Mouse (Mus musculus) MEL (cell line): ENCODE measurements around the gene Trappc13.

Experiments used
- CHD1 ChIP-seq: IDR thresholded peaks from 2 replicates; pipeline ENCODE4 v1.6.1; 2012; ENCODE audit warnings: low read depth, mild to moderate bottlenecking, inconsistent platforms, low read length, improper control_type of control experiment
- CTCF ChIP-seq, 3 experiments: IDR thresholded peaks in 2 of 3; conservative IDR thresholded peaks in 1 of 3; 2 replicates each; pipeline ENCODE4 v1.5.1; 2011 to 2012; ENCODE audit warnings: low read length in 3 of 3, low read depth in 2 of 3, mild to moderate bottlenecking in 2 of 3, improper control_type of control experiment in 1 of 3, inconsistent platforms in 1 of 3, mixed read lengths in 1 of 3, moderate library complexity in 1 of 3; ENCODE audit not compliant: control insufficient read depth in 1 of 3, insufficient read depth in 1 of 3, poor library complexity in 1 of 3, severe bottlenecking in 1 of 3
- MAFK ChIP-seq: IDR thresholded peaks from 2 replicates; pipeline ENCODE4 v1.6.1; 2011; ENCODE audit warnings: low read depth, mild to moderate bottlenecking, low read length, improper control_type of control experiment, borderline replicate concordance
- MAZ ChIP-seq: IDR thresholded peaks from 2 replicates; pipeline ENCODE4 v1.6.1; 2012; ENCODE audit warnings: low read depth, mild to moderate bottlenecking, inconsistent platforms, low read length, improper control_type of control experiment
- POLR2A ChIP-seq, 2 experiments: IDR thresholded peaks; 2 replicates each; pipeline ENCODE4 v1.6.1; 2011 to 2012; ENCODE audit warnings: low read length in 2 of 2, mild to moderate bottlenecking in 2 of 2, control low read depth in 1 of 2, improper control_type of control experiment in 1 of 2, low read depth in 1 of 2, moderate library complexity in 1 of 2; ENCODE audit not compliant: control insufficient read depth in 1 of 2, insufficient read depth in 1 of 2, poor library complexity in 1 of 2
- POLR2AphosphoS5 ChIP-seq: IDR thresholded peaks from 2 replicates; pipeline ENCODE4 v1.6.1; 2012; ENCODE audit warnings: low read depth, borderline replicate concordance, mild to moderate bottlenecking, inconsistent platforms, low read length, moderate library complexity, mixed read lengths
- RCOR1 ChIP-seq: IDR thresholded peaks from 2 replicates; pipeline ENCODE4 v1.6.1; 2012; ENCODE audit warnings: low read depth, mild to moderate bottlenecking, inconsistent platforms, low read length, improper control_type of control experiment
- USF2 ChIP-seq, 2 experiments: IDR thresholded peaks; 2 replicates each; pipeline ENCODE4 v1.6.1; 2011 to 2012; ENCODE audit warnings: improper control_type of control experiment in 2 of 2, low read length in 2 of 2, borderline replicate concordance in 1 of 2, inconsistent platforms in 1 of 2, low read depth in 1 of 2, mild to moderate bottlenecking in 1 of 2; ENCODE audit not compliant: insufficient read depth in 1 of 2
- ZC3H11A ChIP-seq: IDR thresholded peaks from 2 replicates; pipeline ENCODE4 v1.6.1; 2012; ENCODE audit warnings: low read depth, mild to moderate bottlenecking, inconsistent platforms, low read length, improper control_type of control experiment
- ZNF384 ChIP-seq: IDR thresholded peaks from 2 replicates; pipeline ENCODE4 v1.6.1; 2012; ENCODE audit warnings: low read depth, mild to moderate bottlenecking, inconsistent platforms, low read length, improper control_type of control experiment

GRCm38 (mm10) chr13:104122078-104122840, 56.0 kb downstream of the Trappc13 start:
- TF ChIP-seq CHD1 (no peak), ZC3H11A (no peak), POLR2AphosphoS5 (no peak), CTCF (IDR thresholded peaks at IDR 0.05 in 2 of 3, conservative IDR thresholded peaks at IDR 0.05 in 1 of 3; ENCODE audit: control insufficient read depth in 1 of 3, insufficient read depth in 1 of 3, low read depth in 2 of 3, low read length in 3 of 3, poor library complexity in 1 of 3, severe bottlenecking in 1 of 3) (no peak), POLR2A (IDR thresholded peaks at IDR 0.05; ENCODE audit: control insufficient read depth in 1 of 2, insufficient read depth in 1 of 2, low read depth in 1 of 2, low read length in 2 of 2, poor library complexity in 1 of 2) (no peak), USF2 (IDR thresholded peaks at IDR 0.05; ENCODE audit: borderline replicate concordance in 1 of 2, insufficient read depth in 1 of 2, low read depth in 1 of 2, low read length in 2 of 2) (no peak), RCOR1 (no peak), ZNF384 (no peak), MAZ (no peak), MAFK (no peak)
